Mouse (Mus musculus): ENCODE data around the gene Itpr2. TPM values are rescaled to one million over a fixed set of nuclear protein-coding genes. Genes with fewer than 3 reads are reported as not detected.

The Itpr2 gene
- 0.87 and 2.4 TPM in 2 replicates for polyA plus RNA-seq (2012; ENCODE audit: low replicate concordance)

GRCm38 (mm10) chr6:146501866-146502804, at the start of gene Itpr2:
Itpr2 (minus strand) TSS chr6:146502223.

Other genes with a start within 250 kb of the Itpr2 start
- 65.4 and 84.3 TPM in 2 replicates for gene Fgfr1op2, start 75.0 kb upstream of the Itpr2 start, polyA plus RNA-seq (2012; ENCODE audit: low replicate concordance)
- gene Ints13, start 75.6 kb upstream of the Itpr2 start, polyA plus RNA-seq (2012; ENCODE audit: low replicate concordance) = 9.9 and 31.2 TPM in 2 replicates
- gene Med21, start 140.3 kb upstream of the Itpr2 start, polyA plus RNA-seq (2012; ENCODE audit: low replicate concordance) = 1.6 and 1.9 TPM in 2 replicates
- 10.4 and 33.5 TPM in 2 replicates for gene Tm7sf3, start 140.6 kb upstream of the Itpr2 start, polyA plus RNA-seq (2012; ENCODE audit: low replicate concordance)
- gene Stk38l, start 222.8 kb upstream of the Itpr2 start, polyA plus RNA-seq (2012; ENCODE audit: low replicate concordance) = 0.26 and 0.67 TPM in 2 replicates